Mouse (Mus musculus) layer of hippocampus, postnatal 36 days (tissue): ENCODE data around the gene Emc1. TPM values are rescaled to one million over a fixed set of nuclear protein-coding genes. Genes with fewer than 3 reads are reported as not detected.
"Not testable (repeated sequence)": the region's sequence is repeated elsewhere in the genome, so short reads cannot be mapped to it uniquely, and the experiment has no call there.

ENCODE experiments used
- DNase-seq, 2 experiments: peaks; one replicate each; pipeline ENCODE4 v3.0.0; 2022
- total RNA-seq, 2 experiments: library from RNA; stranded (reverse); gene quantifications; 2 replicates each; pipeline ENCODE4 v1.2.3; 2021

The Emc1 gene
- total RNA-seq, 2 experiments from 2014 or later, result 87.9 to 89.8 TPM

DNA sequence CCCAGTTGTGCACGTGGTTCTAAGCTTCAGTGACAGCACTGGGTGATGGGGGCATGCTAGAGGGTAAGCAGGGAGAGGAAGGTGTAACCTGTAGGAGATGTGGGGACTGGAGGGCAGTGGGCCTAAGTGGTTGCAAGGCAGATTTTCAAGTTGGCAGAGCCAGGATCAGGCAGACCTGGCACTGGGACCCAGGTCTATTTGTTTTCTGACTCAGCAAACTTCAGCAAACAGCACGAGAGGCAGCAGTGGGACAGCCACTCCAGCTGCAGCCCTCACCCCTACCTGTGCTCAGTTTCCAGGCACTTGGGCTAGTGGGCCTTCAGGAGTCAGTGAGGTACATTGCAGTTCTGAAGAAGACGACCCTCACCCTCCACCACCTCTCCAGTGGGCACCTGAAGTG lies 4.8 kb downstream of the Emc1 start:
- no peak for DNase-seq

DNA sequence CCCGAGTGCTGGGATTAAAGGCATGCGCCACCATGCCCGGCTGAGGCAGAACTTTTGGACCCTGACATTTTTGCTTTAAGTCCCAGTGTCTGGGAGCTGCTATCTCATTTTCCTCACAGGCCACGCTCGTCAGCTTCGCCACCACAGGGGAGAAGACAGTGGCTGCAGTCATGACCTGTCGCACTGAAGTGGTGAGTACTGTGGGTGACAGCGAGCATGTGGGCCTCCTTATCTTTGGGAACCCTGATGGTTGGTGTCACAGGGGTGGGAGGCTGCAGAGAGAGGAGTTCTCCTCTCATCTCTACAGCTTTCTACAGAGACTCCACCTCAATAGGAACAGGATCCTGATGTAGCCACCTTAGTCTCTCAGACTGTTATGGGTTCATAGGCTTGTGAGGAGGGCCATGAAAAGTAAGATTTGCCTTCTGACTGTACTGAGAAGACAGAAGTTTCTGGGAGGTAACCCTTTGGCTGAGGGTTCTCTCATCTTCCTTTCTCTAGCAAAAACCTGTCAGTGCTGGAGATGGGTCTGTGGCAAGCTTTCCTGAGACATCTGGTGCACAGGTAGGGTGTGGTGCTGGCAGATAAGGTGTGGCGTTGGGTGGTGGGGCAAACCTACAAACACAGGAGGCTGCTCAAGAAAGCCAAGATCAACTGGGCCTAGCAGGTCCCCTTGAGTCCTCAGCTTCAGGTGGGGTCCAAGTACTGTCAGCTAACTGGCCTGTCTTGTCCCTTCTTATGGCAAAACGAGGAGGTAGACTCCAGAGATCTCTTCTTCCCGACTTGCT lies 8.6 kb downstream of the Emc1 start:
- no peak for DNase-seq

DNA sequence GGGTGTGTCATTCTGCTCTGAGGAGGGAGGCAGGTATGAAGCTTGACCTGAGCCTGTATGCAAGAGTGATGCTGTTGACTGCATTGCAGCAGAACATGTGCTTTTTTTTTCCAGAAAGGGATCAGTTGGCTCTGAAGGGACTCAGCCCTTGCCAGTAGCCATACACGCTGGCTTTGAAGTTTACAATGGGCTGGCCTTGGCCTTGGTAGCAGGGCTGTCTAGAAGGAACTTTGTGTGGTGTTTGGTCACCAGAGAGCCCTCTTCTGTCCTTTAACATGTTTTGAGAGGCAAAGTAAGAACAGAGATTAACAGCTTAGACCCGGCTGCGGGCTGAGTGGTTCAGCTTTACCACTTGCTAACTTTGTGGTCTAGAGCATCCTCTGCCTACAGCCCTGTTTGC lies 14.9 kb downstream of the Emc1 start:
- DNase-seq, result no peak

DNA sequence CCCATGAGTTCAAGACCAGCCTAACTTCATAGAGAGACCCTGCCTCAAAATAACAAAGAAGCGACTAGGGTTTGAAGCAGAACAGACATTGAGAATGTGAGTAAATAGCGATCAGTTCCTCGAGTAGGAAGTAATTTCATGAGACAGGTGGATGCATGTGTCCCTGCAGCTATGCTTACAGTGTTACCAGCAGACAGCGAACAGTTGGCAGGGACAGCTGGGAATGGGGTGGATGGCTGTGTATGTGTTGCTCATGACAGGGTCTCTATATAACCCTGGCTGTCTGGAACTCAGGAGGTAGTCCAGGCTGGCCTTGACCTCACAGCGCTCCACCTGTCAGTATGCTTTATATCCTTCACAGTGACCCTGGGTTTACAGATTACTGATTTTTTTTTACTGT lies 15.7 kb downstream of the Emc1 start:
- no peak for DNase-seq

DNA sequence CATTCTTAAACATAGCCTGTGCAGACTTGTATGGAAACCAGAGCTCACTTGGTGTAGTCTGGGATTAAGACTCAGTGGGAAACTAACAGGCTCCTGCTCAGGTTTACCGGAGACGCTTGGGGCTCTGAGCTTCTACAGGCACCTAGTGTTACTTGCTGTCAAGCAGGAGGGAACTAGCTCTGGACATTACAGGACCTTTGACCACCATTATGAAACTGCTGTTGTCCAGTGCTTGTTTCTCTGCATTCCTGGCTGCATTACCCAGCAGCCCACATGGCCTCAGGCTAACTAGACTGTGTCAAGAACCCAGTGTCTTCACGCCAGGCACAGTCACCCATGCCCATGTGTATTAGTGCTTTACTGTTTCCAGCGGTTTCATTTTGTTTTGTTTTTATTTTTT lies 20.7 kb downstream of the Emc1 start:
- no peak for DNase-seq

DNA sequence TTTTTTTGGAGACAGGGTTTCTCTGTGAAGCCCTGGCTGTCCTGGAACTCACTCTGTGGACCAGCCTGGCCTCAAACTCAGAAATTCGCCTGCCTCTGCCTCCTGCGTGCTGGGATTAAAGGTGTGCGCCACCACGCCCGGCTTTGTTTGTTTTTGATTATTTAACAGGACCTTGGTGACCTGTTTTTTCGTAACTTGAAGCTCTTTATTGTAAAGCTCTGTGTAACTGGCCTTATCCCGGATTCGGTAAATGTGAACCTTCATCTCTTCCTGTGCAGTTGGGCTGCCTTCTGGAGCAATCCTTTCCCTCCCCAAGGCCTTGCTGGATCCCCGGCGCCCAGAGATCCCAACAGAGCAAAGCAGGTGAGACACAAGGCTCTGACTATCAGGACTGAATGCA lies 21.1 kb downstream of the Emc1 start:
- no peak for DNase-seq

DNA sequence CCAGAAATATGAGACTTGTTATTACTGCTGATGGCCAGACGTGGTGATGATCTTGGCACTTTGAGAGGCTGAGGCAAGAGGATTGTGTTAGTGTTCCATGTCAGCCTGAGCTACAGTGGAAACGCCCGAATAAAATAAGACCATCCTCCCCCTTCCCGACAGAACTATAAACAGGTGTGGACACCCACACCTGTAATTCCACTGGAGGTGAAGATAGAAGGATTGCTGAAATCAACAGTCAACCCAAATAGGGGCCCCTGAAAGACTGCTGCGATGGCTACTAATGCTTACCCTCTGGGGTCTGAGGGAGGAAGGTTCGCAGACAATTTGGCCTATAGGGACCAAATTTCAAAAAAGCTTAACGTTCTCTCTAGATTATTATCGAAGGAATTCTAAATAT lies 27.3 kb downstream of the Emc1 start:
- no peak for DNase-seq

DNA sequence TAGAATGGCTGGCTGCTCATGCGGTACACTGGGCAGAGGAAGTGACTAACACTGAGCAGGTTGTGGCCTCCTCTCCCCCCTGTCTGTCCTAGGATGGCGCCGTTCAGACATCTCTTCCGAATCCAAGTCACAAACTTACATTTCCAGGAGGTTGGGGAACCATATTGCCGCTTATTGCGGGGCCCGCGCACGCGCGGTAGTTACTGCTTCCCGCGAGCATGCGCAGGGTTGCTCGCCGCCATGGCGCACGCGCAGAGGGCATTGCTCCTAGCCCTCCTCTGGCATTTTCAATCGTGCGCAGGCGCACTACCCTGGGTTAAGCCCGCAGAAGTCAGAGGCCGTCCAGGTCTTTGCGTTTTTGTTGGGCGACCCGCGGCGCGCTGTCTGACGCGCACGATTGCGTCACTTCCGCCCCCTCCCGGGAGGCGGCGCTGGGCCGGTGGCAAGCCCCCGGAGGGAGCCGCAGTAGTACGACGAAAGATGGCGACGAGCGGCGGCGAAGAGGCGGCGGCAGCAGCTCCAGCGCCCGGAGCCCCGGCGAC lies 27.9 kb downstream of the Emc1 start:
- peak; percentile 100 for DNase-seq

DNA sequence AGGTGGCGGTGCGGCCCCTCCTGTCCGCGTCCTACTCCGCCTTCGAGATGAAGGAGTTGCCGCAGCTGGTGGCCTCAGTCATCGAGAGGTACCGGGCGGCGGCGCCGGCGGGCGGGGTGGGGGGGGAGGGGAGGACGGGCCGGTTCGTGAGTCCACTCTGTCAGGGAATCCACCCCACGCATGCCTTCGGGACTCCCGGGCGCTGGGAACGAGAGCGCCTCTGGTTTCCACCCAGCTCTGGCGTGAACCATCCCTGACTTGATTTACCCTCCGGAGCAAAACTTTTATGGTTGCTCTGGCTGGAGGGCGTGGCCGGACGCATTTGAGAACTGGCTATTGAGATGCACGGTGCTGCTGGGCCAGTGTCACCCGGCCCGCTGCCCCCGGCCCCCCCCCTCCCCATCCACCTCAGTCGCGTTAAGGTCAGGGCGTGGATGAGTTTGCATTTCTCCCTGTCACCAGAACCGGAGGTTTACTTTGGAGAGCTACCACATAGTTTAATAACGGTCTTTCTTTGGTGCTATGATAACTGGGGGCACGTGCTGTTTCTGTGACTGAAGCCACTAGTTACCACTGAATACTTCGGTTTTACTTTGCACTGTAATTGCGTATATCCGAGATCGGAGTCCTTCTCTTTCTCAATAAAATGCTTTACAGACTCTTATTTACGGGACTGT lies 28.5 kb downstream of the Emc1 start:
- DNase-seq, result no peak

DNA sequence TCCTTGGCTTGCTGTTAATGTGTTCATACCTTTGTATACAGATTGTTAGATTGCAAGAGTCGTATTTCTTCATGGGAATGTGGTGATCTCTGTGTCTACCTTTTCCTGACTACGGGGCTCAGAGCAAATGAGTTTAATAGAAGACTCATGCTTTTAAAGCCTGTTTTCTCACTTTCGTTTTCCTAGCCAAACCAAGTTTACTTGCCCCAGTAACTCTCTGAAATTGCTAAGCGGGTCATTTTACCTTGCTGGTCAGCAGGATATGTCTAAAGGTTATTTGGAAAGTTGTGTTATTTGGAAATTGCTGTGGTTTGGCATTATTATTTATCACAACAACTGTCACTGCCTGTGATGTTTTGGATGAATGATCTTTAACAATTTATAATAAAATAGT lies 29.1 kb downstream of the Emc1 start:
- no peak for DNase-seq

DNA sequence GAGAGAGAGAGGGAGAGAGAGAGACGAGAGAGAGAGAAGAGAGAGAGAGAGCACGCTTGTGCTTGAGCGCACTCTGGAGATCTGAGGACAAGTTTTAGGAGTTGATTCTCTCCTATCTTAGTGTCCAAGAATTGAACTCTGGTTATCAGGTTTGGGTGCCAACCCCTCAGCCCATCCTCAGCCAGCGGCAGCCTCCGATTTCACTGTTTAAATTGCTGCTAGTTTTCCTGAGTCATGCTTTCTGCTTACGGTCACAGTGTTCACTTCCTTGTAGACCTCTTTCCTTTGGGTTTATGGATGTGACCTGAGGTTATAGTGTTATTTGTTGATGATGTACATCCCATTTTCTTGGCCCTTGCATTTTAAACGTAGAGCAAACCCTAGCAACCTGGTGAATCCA lies 29.8 kb downstream of the Emc1 start:
- no peak for DNase-seq

DNA sequence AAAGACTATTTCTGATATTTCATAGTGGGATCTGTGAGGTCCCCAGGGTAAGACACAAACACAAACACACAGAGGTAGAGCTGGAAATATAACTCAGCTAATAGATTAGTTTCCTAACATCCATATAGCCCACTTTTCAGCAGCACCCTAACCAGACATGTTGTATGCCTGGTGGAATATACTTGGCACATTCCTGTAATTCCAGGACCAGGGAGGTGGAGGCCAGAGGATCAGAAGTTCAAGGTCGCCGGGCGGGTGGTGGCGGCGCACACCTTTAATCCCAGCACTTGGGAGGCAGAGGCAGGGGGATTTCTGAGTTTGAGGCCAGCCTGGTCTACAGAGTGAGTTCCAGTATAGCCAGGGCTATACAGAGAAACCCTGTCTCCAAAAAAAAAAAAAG lies 33.5 kb downstream of the Emc1 start:
- not testable (repeated sequence) for DNase-seq

DNA sequence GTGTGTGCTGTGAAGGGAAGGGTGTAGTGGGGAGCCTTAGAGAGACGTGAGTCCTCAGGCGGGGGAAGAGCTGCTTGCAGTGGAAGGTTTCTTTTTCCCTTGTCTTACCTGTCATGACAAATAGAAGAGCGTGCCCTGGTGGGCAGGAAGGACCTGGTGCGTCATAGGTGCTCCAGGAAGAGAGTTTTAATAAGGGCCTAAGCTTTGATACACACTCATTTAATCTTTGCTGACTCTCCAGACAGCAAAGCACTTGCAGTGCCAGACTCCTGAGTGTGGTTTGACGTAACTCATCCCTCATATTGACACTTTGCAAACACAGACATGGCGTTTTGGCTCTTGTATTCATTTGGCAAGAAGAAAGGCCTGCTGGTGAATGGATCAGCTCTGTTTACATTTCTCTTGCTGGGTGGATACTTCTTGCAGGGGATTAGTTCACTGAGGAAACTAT lies 34.5 kb downstream of the Emc1 start:
- DNase-seq, result peak in 1 of 2 experiments; percentile 11

DNA sequence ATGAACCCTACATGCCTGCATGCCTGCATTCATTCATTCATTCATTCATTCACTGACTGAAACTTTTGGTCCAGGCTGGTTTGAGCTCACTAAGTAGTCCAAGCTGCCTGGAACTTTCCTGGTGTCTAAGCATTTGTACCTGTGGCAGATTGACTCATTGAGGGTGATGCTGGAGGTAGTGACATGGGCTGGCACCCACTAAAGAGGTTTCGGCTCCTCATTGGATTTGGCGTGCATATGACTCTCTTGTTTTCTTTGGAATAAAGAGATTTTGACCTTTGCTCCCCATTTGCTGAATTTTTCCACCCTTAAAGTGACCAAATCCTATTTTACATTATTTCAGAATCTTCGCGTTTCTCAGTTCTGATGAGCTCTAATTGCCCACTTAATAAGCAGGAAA lies 37.2 kb downstream of the Emc1 start:
- DNase-seq, result no peak

DNA sequence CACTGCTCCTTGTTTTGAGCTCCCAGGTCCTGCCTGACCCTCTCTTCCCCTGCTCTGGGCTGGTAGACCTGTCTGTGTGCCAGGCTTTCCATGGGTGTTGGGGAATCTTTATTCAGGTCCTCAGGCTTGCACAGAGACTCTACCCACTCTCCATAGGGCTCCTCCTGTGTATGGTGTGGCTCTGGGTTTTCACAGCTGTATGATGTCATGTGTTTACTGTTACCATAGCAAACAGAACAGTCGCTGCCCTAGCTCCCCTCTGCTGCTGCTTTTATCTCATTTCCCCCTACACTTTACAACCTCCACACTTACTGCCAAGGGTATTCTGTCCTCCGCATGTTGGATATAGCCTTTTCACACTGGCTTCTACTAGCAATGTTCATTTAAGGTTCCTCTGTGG lies 43.0 kb downstream of the Emc1 start:
- no peak for DNase-seq

DNA sequence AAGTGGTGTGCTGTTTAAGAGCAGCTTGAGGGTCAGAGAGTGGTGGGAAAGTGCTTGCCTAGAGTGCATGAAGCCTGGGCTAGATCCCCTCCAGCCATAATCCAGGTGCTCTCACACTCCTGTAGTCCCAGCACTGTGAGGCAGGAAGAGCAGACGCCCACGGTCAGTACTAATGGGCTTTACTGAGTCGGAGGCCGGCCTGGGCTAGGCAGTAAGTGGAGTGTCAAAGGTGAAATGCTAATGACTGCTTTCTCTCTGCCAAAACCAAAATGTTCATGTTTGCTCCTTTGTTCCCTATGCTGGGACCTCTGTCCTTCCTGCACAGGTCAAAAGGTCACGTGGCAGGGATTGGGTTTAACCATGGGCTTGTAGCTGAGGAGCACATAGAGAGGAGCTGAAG lies 48.1 kb downstream of the Emc1 start:
- no peak for DNase-seq

DNA sequence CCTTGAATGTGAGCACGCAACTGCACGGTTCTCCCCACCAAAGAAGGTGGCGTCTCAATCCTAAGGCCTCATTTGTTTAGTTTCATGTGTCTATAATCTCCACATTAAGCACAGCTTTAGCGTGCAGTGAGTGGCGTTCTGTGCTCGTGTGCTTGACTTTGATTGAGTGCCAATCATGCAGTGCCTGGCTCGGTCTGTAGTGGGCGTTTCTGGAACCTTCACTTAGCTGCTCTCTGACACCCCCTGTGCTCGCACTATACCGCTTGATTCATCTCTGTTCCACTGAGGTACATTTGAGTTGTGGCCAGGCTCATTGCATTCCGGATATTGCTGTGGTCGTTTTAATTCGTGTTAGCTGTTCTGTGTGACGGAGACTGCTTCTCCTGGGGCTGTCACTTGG lies 50.8 kb downstream of the Emc1 start:
- DNase-seq, result no peak

DNA sequence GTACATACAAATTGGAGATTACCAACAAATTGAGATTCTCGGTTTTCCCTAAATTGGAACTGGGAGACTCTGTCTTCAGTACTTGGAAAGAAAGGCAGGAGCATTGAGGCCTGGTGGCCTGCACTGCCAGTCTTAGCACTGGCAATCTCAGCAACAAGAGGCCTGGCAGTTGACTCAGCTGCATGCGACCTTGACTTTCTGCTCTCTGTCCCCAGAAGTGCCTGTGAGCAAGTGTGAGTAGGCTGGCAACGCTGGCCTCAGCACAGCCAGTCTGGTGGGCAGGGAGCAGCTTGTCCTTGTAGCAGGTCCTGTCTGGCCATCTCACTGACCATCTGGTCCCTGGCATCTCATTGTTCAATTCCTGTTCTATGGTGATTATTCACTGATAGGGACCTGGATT lies 59.0 kb downstream of the Emc1 start:
- DNase-seq, result no peak

DNA sequence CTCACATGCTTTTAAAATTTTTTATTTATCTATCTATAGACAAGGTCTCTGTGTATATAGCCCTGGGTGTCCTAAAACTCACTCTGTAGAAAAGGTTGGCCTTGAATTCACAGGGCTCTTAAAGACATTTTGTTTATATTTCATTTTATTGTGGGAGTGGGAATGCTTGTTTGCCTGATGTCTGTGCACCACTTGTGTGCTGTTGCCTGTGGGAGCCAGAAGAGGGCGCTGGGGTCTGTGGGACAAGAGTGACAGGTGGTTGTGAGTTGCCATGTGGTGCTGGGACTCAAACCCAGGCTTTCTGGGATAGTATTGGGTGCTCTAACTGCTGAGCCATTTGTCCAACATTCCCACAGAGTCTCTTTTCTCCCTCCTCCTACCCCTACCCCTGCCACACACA lies 65.5 kb downstream of the Emc1 start:
- no peak for DNase-seq

DNA sequence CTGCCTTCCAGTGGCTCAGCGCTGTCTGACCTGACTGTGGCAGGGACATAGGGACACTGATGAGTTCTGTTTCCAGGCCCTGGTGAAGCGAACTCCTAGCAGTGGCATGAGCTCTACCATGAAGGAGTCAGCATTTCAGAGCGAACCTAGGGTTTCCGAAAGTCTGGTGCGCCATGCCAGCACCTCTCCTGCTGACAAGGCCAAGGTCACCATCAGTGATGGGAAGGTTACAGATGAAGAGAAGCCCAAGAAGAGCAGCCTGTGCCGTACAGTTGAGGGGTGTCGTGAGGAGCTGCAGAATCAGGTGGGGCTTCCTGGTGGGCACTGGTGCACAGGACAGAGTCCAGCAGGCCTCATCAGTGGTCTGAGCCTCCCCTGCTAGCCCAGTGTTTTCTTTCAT lies 69.2 kb downstream of the Emc1 start:
- DNase-seq, result no peak

DNA sequence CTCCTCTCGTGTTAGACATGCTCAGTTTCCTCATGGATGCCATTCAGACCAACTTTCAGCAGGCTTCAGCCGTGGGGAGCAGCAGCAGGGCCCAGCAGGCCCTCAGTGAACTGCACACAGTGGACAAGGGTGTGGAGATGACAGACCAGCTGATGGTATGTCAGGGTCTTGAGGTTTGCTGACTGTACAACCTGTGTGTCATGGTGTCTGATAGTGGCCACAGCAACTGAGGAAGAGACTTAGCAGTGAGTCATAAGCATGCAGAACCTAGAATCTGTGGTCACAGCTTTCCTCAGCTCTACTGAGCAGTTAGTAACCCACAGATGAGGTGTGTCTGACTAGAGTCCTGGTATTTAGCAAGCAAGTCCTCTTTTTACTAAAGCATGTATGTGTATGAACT lies 70.0 kb downstream of the Emc1 start:
- DNase-seq, result no peak

DNA sequence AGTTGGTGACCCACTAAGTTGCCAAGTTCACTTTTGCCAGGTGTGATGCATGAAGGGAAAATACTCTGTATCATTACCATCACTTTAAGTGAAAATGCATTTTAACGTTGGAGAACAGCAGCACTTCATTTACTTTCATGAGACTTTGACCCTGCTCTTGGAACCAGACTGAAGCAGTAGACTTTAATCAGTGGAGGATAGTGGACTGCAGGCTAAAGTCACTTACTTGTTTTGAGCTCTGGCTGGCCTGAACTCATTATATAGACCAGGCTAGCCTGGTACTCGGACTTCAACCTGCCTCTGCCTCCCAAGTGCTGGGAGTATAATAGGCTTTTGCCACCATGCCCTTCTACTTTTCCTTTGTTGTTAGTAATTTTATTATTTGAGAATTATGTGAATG lies 70.9 kb downstream of the Emc1 start:
- no peak for DNase-seq
